Mouse (Mus musculus) retina, embryonic 14.5 days (tissue): Measurements from ENCODE around the gene Kif20b.
A peak's percentile ranks its signal among the peaks of the same experiment; 100 is the strongest.

Experiments used
- DNase-seq: peaks from one replicate; pipeline ENCODE4 v3.0.0-alpha.2; 2015; ENCODE audit warnings: low spot score

Kif20b gene

DNA sequence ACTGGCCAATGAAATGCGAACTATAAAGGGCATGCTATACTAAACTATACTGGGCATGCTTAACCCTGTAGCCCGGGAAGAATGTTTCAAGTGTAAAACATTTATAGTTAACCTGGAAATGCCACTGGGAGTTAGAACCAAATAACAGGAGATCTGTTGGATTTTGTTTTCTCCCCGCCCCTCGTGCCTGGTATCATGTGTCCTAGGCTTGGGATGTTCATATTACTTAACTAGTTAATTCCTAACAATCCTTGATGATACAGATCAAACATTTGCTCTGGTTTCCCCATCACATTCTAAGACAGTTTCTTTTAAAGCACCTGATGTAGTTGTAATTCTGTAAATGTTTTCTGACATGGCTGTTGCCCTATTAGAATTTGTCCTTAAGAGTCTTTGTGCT, 2.1 kb upstream of the Kif20b start:
- no peak for DNase-seq

DNA sequence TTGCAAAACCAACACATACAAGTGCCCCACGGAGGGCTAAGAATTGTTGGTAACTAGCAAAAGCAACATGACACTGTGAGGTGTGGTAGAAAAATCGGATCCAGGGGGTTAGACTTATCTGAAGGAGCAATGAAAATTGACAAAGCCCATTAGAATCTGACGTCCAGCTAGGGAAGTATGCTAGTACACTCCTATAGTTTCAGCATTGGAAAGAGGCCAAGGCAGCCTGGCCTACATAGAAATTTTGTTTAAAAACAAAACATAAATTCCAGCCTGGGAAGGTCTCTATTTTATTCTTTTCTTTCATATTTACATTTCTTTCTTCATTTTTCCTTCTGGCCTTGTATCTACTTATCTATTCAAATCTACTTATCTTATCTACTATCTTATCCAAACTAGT, 1.6 kb upstream of the Kif20b start:
- no peak for DNase-seq

DNA sequence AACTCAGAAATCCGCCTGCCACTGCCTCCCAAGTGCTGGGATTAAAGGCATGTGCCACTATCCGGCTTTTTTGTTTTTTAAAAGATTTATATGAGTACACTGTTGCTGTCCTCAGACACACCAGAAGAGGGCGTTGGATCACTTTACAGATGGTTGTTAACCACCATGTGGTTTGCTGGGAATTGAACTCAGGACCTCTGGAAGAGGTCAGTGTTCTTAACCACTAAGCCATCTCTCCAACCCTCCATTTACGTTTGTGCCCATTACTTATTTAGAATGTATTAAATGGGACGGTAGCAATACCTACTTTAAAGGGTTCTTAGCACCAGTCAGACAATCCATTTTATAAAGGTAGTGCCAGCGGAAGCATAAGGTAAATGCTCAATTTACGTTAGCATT, 909 bp upstream of the Kif20b start:
- peak; percentile 47 for DNase-seq

DNA sequence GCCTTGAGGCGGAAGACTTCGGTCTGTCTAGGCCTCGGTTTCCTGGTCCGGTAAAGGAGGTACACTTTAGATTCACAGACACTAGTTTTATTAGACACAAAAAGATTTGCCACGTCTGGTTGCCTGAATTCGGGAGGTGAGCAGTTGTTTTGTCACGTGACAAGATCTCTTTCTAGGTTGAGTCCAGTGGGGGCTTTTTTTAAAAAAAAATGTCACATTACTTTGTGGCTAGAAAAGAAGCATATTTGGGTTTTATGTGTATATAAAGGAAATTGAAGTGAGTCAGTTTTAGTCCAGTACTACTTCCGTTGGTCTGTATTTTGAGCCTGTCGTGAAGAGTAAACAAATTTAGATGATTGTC, 422 bp downstream of the Kif20b start:
- DNase-seq: no peak

DNA sequence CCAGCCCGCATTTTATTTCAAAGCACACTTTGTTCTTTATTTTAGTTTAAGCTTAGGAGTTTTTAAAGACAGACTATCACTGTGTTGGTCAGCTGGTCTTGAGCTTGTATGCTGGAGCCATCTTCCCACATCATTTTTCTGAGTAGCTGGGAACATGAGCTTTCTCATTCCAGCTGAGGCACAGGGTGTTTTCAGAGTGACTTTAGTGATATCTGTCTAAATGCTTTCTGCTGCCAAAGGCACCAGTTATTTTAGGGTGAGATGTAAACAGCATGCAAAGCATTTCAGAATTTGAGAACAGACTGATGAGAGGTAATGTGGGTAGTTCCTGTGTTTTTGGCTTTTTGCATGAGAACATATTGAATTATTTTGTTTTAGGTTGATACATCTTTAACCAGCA, 25.0 kb downstream of the Kif20b start:
- DNase-seq: no peak

DNA sequence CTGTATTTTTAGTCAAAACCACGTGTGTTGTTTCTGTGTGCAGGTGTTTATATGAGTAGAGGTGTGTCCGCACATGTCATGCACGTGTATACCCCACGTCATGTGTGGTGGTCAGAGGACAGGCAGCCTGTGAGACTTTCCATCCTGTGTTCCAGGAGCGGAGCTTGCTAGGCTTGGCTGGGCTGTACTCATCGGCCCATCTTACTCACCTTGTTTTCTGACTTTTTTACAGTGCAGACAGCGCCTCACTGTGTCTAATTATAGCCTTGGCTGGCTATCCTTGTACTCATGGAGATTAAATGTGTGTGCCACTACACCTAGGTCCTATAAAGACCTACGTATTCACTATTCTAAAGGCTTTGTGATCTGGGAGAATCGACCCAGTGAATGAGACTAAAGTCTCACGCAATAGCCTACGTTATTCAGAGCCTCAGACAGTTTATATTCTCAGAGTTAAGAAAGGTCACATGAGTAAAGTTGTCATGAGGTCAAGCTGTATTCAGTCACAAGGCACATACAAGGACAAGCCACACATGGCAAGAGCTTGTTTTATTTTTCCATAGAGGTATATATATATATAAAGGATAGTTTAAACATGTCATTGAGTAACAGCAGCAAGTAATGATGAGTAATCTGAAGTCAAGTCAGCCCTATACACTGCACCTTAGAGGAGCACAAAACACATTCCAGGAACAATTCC, 31.8 kb downstream of the Kif20b start:
- DNase-seq: no peak

DNA sequence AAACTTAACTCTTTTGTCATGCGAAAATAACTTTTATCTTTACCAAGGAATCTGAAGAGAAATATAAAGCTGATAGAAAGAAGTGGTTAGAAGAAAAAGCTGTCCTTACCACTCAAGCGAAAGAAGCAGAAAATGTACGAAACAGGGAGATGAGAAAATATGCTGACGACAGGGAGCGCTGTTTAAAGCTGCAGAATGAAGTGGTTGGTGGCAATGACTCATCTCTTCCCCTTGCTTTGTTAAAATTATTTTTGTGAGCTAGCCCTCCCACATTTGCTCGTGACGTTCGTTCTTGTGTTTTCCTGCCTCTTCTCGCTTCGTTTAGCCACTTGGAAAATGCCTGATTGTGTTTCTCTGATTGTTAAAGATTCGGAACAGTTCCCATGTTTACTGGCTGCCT, 37.2 kb downstream of the Kif20b start:
- no peak for DNase-seq

DNA sequence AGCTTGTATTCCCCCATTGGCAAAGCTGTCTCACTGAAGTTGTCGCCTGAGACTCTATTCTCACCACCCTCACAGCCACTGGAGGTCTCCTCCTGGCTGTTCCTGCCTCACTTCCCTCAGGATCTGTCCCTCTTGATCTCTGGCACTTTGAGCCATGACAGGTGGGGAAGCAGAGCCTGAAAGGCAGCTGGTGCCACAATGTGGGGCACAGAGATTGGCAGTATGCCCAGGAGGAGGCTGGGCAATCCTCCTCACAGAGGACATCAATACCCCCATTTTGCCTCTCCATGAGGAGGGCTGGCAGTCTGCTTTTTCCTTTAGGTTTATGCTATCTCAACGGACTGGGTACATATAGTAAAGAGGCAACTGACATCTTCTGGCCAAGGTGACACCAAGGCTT, 62.6 kb downstream of the Kif20b start:
- no peak for DNase-seq

DNA sequence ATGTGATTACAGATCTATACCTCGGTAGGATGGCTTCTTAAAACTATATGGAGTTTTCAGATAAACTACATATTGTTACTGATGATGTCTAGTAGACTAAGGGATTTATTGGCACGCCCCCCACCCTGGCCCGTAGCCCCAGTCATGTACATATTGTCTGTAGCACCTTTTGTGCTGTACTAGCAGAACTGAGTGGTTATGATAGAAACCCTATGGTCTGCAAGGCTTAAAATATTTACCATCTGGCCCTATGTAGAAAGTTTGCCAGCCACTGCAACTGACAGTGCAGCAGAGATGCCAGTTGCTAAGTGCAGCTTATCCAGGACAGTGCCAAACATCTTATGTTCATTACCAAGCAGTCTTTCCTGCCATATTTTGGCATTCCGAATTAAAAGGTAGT, 68.3 kb downstream of the Kif20b start:
- no peak for DNase-seq

DNA sequence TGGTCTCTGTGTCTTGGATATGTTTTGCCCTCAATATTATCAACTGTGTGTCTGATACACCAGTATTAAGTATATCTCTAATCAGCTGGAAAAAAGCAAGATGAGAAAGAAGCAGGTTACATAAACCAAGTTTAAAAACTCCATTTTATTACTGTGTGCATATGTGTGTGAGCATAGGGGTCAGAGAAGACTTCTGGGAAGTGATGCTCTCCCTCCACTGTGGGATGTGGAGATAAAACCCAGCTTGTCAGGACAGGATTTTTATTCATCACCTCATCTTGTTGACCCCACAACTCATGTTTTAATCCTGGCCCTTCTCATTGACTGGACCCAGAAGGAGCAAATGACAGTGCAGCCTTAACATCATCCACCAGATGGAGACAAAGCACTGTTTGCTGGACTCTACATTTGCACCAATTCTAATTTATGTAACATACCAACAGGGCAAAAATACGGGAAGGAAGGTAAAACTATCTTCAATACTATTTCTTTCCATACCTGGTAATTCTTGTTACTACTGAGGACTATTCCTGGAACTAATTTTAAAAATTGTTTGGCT, 70.9 kb downstream of the Kif20b start:
- peak; percentile 85 for DNase-seq

DNA sequence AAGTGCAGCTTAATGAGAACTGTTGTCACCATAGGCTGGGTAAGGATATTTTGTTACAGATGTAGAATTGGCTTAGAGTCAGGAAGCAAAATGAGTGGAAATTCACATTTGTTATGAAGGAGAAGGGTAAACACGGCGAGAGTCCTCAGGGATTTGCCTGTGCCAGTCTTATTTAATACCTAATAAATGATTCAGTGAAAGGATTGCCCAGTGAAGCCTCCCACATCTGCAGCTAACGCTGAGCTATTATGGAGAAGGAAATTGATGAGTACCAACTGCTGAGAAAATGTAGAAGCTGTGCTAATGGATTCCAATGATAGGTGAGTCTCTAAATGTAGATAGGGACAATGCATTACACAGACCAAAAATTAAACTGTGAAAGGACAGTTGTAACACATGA, 92.9 kb downstream of the Kif20b start:
- DNase-seq: peak; percentile 34

DNA sequence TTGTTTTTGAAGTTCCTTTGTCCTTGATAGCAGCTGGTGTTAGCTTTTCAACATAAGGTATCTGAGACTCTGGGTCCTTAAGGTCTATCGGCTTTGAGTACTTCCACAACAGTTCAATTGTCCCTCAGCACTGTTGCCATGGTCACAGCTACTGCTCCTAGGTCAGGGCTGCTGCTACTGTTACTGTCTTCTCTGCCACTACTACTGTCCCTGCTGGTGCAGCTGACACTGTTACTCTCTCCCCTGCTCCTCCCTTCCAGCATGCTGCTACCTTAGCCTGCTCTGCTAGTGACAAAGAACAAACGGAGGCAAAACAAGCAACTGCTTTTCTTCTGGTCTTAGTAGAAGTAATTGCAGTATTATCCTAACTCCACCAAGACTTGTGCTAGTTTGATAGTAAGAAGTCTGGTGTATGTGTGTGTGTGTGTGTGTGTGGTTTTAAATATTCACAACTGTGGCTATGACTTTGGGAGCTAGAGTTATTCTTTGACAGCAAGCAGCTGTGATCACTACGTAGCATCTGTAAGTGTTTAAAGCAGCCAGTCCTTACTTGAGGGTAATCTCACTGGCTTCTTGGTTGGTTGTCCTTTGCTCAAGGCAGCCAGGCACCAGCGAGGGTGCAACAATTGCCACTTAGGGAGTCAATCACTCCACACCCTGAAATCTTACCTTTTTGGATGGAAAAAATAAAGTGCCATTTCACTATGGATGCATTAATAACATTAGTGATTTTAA, 95.5 kb downstream of the Kif20b start:
- peak; percentile 24 for DNase-seq

DNA sequence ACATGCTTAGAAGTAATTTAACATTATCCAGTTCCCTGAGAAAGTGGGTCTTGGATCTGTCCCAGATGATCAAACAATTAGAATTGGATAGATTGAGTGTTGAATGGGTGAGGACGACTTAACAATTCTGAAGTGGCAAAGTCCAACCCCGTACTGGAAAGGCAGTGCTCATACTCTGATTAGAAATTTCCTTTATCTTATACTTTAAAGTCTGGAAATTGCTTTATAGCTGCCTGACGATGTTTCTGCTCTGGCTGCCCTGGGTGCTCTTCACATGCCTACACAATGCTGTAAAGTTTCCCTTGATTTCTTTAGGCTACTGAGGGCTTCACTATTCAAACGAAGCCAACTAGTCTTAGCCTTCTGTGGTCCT, 96.0 kb downstream of the Kif20b start:
- DNase-seq: no peak
